Comparison of ENCODE assay signal across 17 mouse cellular contexts in the genomic region with DNA sequence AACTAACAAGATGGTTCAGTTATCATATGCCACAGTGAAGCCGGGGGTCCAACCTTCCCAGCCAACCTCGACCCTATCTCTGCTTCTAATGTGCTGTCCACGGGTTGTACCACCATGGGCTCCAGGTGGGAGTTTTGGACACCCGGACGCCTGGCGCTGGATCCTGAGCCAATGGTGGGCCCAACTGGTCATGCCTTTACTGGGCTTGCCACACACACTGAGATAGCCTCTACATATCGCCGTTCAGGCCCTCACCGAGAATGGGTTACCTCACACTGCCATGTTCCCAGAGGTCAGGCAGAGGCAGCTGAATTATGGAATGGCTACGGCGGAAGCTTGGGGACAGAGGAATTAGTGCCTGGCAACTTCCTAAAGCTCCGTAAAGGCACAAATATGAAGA.
"Had no signal": no experiment of that assay in that cellular context is flagged by ENCODE, and none has a peak within 500 bp of the region (broad histone marks: within the 10 kb centered on the region; RNA-seq: fewer than 3 reads in every experiment).

No protein-coding gene starts in this region.

- H3K36me3 ChIP-seq: embryonic facial prominence, embryonic 10.5 days; embryonic facial prominence, embryonic 12.5 days; embryonic facial prominence, embryonic 13.5 days; embryonic facial prominence, embryonic 15.5 days; forebrain, embryonic 10.5 days; forebrain, embryonic 12.5 days; forebrain, embryonic 15.5 days; heart, embryonic 10.5 days had no signal

- DNase-seq: embryo, embryonic 11 days; gastrocnemius, postnatal 14 days; gastrocnemius, postnatal 25 days; gastrocnemius, postnatal 36 days; heart, adult 11 months; heart, adult 18-20 months; heart, adult 2 months had no signal

- H3K27ac ChIP-seq: embryonic facial prominence, embryonic 10.5 days; embryonic facial prominence, embryonic 12.5 days; embryonic facial prominence, embryonic 13.5 days; embryonic facial prominence, embryonic 15.5 days; forebrain, embryonic 10.5 days; forebrain, embryonic 12.5 days; forebrain, embryonic 13.5 days; forebrain, embryonic 15.5 days; heart, adult 2 months; heart, embryonic 10.5 days had no signal

- H3K4me3 ChIP-seq: embryonic facial prominence, embryonic 10.5 days; embryonic facial prominence, embryonic 12.5 days; embryonic facial prominence, embryonic 13.5 days; embryonic facial prominence, embryonic 15.5 days; erythroblast, embryonic 14.5 days; forebrain, embryonic 10.5 days; forebrain, embryonic 12.5 days; forebrain, embryonic 13.5 days; forebrain, embryonic 15.5 days; heart, adult 2 months; heart, embryonic 10.5 days had no signal

- H3K4me1 ChIP-seq: forebrain, embryonic 12.5 days; forebrain, embryonic 13.5 days had no signal

- H3K27me3 ChIP-seq: embryonic facial prominence, embryonic 12.5 days; embryonic facial prominence, embryonic 13.5 days; embryonic facial prominence, embryonic 15.5 days had no signal
